In the genomic region with DNA sequence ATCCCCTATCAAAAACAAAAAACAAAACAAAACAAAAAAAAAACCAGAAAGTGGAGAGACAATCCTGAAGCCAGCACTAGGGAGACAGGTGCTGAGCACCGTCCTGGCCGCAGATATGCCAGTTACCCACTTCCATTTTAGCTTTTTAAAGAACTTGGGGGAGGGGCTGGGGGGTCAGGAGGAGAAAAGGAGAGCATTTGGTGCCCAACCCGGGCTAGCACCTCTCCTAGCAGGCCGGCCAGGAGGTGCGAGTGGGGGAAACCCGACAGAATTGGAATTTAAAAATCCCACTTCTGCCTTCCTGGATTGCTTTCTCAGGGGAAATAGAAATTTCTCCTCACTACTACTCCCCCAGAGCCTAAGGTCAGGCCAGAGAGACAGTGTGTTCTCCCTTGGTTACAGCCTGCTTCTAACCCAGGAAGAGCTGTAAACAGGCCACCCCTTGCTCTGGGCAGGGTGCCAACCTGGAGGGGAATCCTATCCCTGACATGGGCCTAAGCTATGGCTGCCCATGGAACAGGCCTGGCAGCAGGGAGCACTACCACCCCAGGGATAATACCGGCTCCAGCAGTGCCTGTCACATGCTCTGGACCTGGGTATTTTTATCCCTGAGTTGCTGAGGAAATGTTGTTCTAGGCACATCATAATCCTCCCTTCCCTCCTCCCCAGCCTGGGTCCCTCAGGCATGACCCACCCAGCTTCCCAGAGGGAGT, we compare ENCODE assay signal across 8 mouse cellular contexts. TPM values are rescaled to one million over a fixed set of nuclear protein-coding genes. Genes with fewer than 3 reads are reported as not detected.
DNase-seq lines count a peak whose midpoint lies in the region; ATAC-seq and TF ChIP-seq lines count a peak whose summit lies in the region.

No protein-coding gene starts in this region.

- DNase-seq in 416B (ENCODE audit: low read depth) (peak; percentile 51), NIH3T3 (ENCODE audit: low read depth) (peak; percentile 78)
- peak; percentile 87 for DNase-seq in embryonic facial prominence, embryonic 14.5 days (ENCODE audit: low spot score)
- DNase-seq in kidney, postnatal 0 days (ENCODE audit: low spot score) = peak; percentile 75
- peak; percentile 75 for DNase-seq in lung, postnatal 25 days (ENCODE audit: low spot score)
- DNase-seq in skeletal muscle tissue, adult 2 months (ENCODE audit: low read depth, low spot score) = peak; percentile 97
- DNase-seq in thymus, postnatal 4 days = no peak

- H3K4me3 ChIP-seq in embryonic facial prominence, embryonic 14.5 days (ENCODE audit: low read depth, low read length) = 0 out of 2 replicates have a peak overlapping the region, but pooled peaks have one; percentile 44
- H3K4me3 ChIP-seq in heart, embryonic 15.5 days = peak overlapping the region; percentile 81
- H3K4me3 ChIP-seq in kidney, postnatal 0 days (replicated peaks; ENCODE audit: low read depth, low read length) = peak overlapping the region; percentile 6; the same call in 1 of the 2 replicates

- H3K27ac ChIP-seq in embryonic facial prominence, embryonic 14.5 days (replicated peaks; ENCODE audit: low read depth, low read length) = peak overlapping the region; percentile 73
- peak overlapping the region; percentile 100 for H3K27ac ChIP-seq in heart, embryonic 15.5 days
- H3K27ac ChIP-seq in kidney, postnatal 0 days = peak overlapping the region; percentile 75

- H3K4me1 ChIP-seq in embryonic facial prominence, embryonic 14.5 days (ENCODE audit: control insufficient read depth, insufficient read depth, low read length) = peaks cover 55% of the 10 kb centered on the region
- peaks cover 67% of the 10 kb centered on the region for H3K4me1 ChIP-seq in heart, embryonic 15.5 days (replicated peaks)
- H3K4me1 ChIP-seq in kidney, postnatal 0 days (replicated peaks; ENCODE audit: insufficient read depth, low read length) = peaks cover 51% of the 10 kb centered on the region

- 45% methylated on average over 7 of the region's 7 CpGs for WGBS in embryonic facial prominence, embryonic 14.5 days
- WGBS in heart, embryonic 15.5 days = 23% methylated on average over 7 of the region's 7 CpGs
- WGBS in kidney, postnatal 0 days = 25% methylated on average over 7 of the region's 7 CpGs

- peak; percentile 34; the same call in 1 of the 2 replicates for TF ChIP-seq CTCF in kidney, postnatal 0 days (IDR thresholded peaks at IDR 0.05; ENCODE audit: low read depth)

- no peak for ATAC-seq in embryonic facial prominence, embryonic 14.5 days (ENCODE audit: low read depth)
- peak; percentile 20; the same call in 1 of the 2 replicates for ATAC-seq in heart, embryonic 15.5 days (replicated peaks; ENCODE audit: insufficient number of reproducible peaks, insufficient read depth, low FRiP score, low read depth)
- ATAC-seq in kidney, postnatal 0 days (replicated peaks; ENCODE audit: low FRiP score, low read depth) = no peak

- H3K9ac ChIP-seq in embryonic facial prominence, embryonic 14.5 days (ENCODE audit: low read depth, low read length) = no peak overlapping the region
- peak overlapping the region; percentile 83 for H3K9ac ChIP-seq in heart, embryonic 15.5 days
- peak overlapping the region; percentile 44 for H3K9ac ChIP-seq in kidney, postnatal 0 days (ENCODE audit: low read depth, low read length)

- H3K9me3 ChIP-seq in embryonic facial prominence, embryonic 14.5 days (ENCODE audit: control insufficient read depth, low read length) = no peaks in the 10 kb centered on the region
- H3K9me3 ChIP-seq in heart, embryonic 15.5 days (replicated peaks) = no peaks in the 10 kb centered on the region
- H3K9me3 ChIP-seq in kidney, postnatal 0 days (replicated peaks; ENCODE audit: low read length) = no peaks in the 10 kb centered on the region

- H3K36me3 ChIP-seq in embryonic facial prominence, embryonic 14.5 days (ENCODE audit: control insufficient read depth, insufficient read depth, low read length) = peaks cover 54% of the 10 kb centered on the region
- peaks cover 30% of the 10 kb centered on the region for H3K36me3 ChIP-seq in heart, embryonic 15.5 days
- H3K36me3 ChIP-seq in kidney, postnatal 0 days (ENCODE audit: insufficient read depth, low read length) = peaks cover 26% of the 10 kb centered on the region

- no peaks in the 10 kb centered on the region for H3K27me3 ChIP-seq in embryonic facial prominence, embryonic 14.5 days (replicated peaks; ENCODE audit: control insufficient read depth, insufficient read depth, low read length)
- H3K27me3 ChIP-seq in heart, embryonic 15.5 days = no peaks in the 10 kb centered on the region
- no peaks in the 10 kb centered on the region for H3K27me3 ChIP-seq in kidney, postnatal 0 days (ENCODE audit: insufficient read depth, low read length)

- H3K4me2 ChIP-seq in embryonic facial prominence, embryonic 14.5 days (ENCODE audit: low read depth, low read length) = peak overlapping the region; percentile 90
- peak overlapping the region; percentile 97 for H3K4me2 ChIP-seq in heart, embryonic 15.5 days
- peak overlapping the region; percentile 79 for H3K4me2 ChIP-seq in kidney, postnatal 0 days (ENCODE audit: low read length)

RNA-seq across cellular contexts. Expression of a gene that starts 4.8 kb away (rescaled TPM):
- 54.6 and 56.0 TPM in 2 replicates for polyA plus RNA-seq in embryonic facial prominence, embryonic 14.5 days (2014; fragmentation: Nextera tagmentation; extraction: Ambion mirVana)
- 75.3 and 79.0 TPM in 2 replicates for polyA plus RNA-seq in heart, embryonic 15.5 days (2015; fragmentation: Nextera tagmentation; extraction: Ambion mirVana)
- polyA plus RNA-seq in kidney, postnatal 0 days (2015; fragmentation: Nextera tagmentation; extraction: Ambion mirVana) = 77.3 and 88.0 TPM in 2 replicates

RNA-seq across cellular contexts. Expression of a gene that starts 24.7 kb away (rescaled TPM):
- 228 and 237 TPM in 2 replicates for polyA plus RNA-seq in embryonic facial prominence, embryonic 14.5 days (2014; fragmentation: Nextera tagmentation; extraction: Ambion mirVana)
- polyA plus RNA-seq in heart, embryonic 15.5 days (2015; fragmentation: Nextera tagmentation; extraction: Ambion mirVana) = 120 and 122 TPM in 2 replicates
- 125 TPM in 2 replicates for polyA plus RNA-seq in kidney, postnatal 0 days (2015; fragmentation: Nextera tagmentation; extraction: Ambion mirVana)

RNA-seq across cellular contexts. Expression of a gene that starts 36.0 kb away (rescaled TPM):
- polyA plus RNA-seq in embryonic facial prominence, embryonic 14.5 days (2014; fragmentation: Nextera tagmentation; extraction: Ambion mirVana) = 80.2 and 82.8 TPM in 2 replicates
- polyA plus RNA-seq in heart, embryonic 15.5 days (2015; fragmentation: Nextera tagmentation; extraction: Ambion mirVana) = 52.4 and 52.9 TPM in 2 replicates
- polyA plus RNA-seq in kidney, postnatal 0 days (2015; fragmentation: Nextera tagmentation; extraction: Ambion mirVana) = 101 and 106 TPM in 2 replicates

RNA-seq across cellular contexts. Expression of a gene that starts 47.6 kb away (rescaled TPM):
- 11.2 and 11.7 TPM in 2 replicates for polyA plus RNA-seq in embryonic facial prominence, embryonic 14.5 days (2014; fragmentation: Nextera tagmentation; extraction: Ambion mirVana)
- polyA plus RNA-seq in heart, embryonic 15.5 days (2015; fragmentation: Nextera tagmentation; extraction: Ambion mirVana) = 10.9 and 13.4 TPM in 2 replicates
- polyA plus RNA-seq in kidney, postnatal 0 days (2015; fragmentation: Nextera tagmentation; extraction: Ambion mirVana) = 17.6 and 19.8 TPM in 2 replicates

Comparison
In these comparisons a context has a peak if more than half of its experiments do, and no peak if none do; other contexts are left out.
1. H3K4me3 ChIP-seq: peak in every context shown above with its lines; median percentile 81 in heart, embryonic 15.5 days; 44 in embryonic facial prominence, embryonic 14.5 days; 6 in kidney, postnatal 0 days.